Mouse (Mus musculus) natural killer cell, adult 2 months (primary cell): ENCODE results near the gene Neu1.
"Not testable (repeated sequence)": the region's sequence is repeated elsewhere in the genome, so short reads cannot be mapped to it uniquely, and the experiment has no call there.

Experiments
- DNase-seq, 2 experiments: peaks; one replicate each; pipeline ENCODE4 v3.0.0; 2022; ENCODE audit warnings: low spot score in 2 of 2

Neu1 gene

DNA sequence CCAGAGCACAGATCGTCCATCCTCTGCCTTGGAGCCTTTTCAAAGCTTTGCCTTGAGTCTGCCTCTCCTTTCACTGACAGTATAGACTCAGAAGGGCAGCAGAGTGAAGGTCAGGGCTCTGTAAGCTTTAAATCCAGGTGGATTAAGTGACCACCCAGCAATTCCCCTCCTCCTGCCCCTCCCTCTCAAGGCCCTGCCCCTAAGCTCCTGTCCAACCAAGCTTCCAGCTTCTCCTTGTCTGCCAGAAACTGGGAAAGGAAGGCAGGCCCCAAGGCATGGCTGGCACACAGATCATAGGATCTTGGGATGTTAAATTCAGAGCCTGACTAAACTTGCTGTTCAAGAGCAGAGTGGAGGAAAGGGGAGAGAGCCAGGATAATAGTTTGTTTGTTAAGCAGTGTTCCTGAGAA, 33.6 kb downstream of the Neu1 start:
- no peak for DNase-seq

DNA sequence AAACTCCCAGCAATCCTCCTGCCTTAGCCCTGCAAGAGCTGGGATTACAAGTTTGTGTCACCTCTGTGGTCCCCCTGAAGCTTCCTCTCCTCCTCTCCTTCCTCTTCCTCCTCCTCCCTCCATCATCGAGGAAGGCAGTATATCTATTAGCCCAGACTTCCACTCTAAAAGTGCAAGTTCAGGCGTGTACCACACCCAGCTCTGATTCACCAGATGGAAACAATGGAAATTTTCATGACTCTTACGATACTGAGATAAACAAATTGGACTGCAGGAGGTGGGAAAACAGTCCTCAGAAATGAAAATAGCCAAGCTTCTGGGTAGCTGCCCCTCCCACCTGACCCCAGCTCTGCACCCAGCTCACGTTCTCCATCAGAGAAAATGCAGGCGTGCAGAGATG, 34.6 kb downstream of the Neu1 start:
- no peak for DNase-seq

DNA sequence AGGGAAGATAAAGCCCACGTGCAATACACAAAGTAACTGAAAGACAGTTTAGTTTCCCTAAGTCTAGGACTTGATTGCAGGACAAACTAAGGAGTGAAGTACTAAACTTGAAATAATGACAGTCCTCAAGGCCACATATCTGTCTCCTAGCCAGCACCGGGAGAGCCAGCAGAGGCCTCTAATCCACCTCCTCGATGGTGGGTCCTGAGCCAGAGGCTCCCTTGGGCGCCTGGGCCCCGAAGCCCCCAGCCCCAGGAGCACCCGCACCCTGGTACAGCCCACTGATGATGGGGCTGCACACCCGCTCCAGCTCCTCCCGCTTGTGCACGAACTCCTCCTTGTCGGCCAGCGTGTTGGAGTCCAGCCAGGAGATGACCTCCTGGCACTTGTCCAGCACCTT, 38.8 kb downstream of the Neu1 start, which contains the start of gene Gm20481:
Gm20481 (plus strand) TSS at position 91 of the 400 bp plus-strand sequence.
- DNase-seq: not testable (repeated sequence)

DNA sequence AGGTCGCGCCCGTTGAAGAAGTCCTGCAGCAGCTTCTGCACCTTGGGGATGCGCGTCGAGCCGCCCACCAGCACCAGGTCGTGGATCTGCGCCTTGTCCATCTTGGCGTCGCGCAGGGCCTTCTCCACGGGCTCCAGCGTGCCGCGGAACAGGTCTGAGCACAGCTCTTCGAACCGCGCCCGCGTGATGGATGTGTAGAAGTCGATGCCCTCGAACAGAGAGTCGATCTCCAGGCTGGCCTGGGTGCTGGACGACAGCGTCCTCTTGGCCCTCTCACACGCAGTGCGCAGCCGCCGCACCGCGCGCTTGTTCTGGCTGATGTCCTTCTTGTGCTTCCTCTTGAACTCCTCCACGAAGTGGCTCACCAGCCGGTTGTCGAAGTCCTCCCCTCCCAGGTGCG, 39.8 kb downstream of the Neu1 start:
- DNase-seq: not testable (repeated sequence)

DNA sequence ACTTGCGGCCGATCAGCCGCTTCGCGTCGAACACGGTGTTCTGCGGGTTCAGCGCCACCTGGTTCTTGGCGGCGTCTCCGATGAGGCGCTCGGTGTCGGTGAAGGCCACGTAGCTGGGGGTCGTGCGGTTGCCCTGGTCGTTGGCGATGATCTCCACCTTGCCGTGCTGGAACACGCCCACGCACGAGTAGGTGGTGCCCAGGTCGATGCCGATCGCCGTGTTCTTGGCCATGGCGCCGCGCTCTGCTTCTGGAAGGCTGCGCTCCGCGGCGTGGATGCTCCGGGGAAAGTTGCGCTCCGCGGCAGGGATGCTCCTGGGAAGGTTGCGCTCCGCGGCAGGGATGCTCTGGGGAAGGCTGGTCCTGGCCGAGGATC, 40.6 kb downstream of the Neu1 start:
- not testable (repeated sequence) for DNase-seq

DNA sequence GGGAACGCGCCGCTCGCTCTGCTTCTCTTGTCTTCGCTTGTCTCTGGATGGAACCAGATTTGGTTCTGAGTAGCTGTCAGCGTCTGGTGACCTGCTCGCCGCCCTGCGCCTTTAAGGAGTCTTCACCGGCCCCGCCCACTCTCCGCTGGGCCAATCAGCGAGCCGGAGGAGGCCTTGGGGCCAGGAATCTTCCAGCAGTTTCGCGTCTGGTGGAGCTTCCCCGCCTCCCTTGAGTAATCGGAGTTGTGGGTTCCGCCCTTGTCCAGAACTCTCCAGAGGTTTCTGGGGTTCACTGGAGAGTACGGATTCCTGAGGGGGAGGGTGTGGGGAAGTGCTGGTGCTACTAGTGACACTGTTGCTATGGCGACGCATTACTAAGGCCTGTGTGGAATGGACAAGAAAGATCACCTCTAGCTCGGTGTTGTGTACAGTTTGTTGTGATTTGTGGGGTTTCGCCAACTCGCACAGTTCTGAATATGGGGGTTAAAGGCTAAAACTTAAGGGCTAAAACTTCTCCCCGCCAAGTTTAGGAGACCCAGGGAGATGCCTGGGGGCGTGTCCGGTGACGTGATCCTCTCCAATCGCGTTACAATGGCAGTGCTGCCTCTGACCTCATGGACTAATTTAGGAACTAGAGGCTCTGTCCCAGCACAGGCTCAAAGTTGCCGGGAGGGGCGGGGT, 41.2 kb downstream of the Neu1 start, which contains the start of the genes Hspa1a and Hspa1l:
Hspa1a (minus strand) TSS at position 88 of the 681 bp plus-strand sequence.
Hspa1l (plus strand) TSS at position 635 of the 681 bp plus-strand sequence.
- peak; percentile 80 to 83 for DNase-seq

DNA sequence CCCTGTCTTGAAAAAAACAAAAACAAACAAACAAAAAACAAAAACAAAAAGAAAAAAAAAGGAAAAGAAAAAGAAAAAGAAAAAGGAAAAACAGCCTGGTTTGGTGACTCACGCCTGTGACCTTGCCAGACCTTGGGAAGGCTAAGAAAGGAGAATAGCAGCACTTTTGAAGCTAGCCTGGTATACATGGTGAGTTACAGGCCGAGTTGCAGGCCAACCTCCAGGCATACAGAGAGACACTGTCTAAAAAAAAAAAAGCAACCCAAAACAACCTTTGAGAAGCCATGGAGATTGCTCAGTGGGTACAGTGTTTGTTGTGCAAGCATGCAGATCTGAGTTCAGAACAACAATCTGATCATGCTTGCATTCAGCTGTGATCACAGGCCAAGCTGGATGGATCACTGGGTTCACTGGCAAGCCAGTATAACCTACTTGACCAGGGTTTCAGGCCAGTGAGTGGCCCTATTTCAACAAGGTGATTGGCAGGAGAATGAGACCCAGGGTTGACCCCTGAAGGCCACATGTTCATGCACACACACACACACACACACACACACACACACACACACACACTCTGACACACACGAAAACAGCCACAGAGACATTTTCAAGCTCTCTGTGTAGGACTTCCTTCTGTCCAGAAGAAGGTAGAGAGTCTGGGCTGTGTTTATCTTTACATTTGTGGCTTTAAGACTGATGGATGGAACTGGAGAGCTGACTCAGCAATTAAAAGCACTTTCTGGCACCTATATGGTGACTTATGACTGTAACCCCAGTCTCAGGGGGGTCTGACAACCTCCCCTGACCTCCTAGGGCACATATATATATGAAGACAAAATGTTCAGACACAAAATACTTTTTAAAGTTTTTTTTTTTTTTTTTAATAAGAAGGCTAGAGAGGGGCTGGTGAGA, 44.8 kb downstream of the Neu1 start:
- no peak for DNase-seq

DNA sequence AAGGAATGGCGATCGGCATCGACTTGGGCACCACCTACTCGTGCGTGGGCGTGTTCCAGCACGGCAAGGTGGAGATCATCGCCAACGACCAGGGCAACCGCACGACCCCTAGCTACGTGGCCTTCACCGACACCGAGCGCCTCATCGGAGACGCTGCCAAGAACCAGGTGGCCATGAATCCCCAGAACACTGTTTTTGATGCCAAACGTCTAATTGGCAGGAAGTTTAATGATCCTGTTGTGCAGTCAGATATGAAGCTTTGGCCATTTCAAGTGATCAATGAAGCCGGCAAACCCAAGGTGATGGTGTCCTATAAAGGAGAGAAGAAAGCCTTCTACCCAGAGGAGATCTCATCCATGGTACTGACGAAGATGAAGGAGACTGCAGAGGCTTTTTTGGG, 45.9 kb downstream of the Neu1 start:
- no peak for DNase-seq

DNA sequence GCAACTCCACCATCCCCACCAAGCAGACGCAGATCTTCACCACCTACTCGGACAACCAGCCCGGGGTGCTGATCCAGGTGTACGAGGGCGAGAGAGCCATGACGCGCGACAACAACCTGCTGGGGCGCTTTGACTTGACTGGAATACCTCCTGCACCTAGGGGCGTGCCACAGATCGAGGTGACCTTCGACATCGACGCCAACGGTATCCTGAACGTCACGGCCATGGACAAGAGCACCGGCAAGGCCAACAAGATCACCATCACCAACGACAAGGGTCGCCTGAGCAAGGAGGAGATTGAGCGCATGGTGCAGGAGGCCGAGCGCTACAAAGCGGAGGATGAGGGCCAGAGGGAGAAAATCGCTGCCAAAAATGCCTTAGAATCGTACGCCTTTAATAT, 47.2 kb downstream of the Neu1 start:
- no peak for DNase-seq

DNA sequence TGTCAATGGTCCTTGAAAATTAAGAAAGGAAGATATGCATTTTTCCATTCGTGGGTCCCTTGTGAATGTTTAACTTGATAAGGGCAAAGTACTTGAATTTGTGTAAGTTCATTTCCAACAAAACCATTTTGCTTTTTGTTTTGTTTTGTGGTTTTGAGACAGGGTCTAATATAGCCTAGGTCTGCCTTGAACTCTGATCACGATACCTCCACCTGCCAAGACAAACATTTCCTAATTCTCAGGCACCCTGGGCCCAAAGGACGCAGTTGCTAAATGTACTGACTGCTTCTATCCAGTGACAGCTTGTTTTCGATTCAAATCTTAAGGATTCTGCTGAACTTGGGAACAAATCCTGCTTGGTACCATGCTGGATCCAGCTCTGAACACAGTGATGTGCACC, 48.6 kb downstream of the Neu1 start:
- DNase-seq: no peak

DNA sequence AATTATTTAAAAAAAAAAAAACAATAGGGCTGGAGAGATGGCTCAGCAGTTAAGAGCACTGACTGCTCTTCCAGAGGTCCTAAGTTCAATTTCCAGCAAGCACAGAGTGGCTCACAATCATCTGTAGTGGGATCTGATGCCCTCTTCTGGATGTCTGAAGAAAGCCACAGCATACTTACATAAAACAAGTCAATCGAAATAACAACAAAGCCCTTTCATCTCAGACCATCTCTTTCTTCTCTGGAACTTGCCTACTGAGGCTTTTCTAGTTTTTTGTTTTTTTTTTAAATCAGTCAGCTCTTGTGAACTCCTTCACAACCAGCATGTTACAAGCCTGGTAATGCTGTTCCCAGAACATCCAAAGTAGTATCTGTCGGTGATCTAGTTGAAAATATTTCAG, 49.6 kb downstream of the Neu1 start:
- peak in 1 of 2 experiments; percentile 43 for DNase-seq

DNA sequence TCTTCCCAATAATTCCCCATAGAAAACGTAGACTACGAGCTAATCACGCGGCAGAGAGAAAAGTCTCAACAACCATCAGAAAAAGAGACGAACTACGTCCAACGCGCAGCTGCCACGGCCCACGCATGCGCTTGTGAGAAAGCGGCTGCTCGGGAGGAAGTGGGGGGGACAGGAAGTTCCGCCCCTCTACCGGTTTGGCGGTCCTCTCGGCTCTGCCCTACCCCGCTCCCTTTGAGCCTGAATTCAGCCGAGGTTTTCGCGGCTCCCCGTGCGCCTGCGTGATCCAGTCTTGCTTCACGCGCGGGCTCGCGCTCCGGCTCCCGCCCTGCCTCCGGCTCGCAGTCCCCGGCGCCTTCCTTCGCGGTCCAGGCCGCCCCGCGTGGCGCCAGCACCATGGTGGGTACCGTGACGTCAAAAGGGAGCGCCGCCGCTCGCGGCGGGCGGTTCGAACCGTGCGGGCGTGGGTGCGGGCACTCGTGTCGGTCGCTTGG, 50.7 kb downstream of the Neu1 start, which contains the start of gene Lsm2:
Lsm2 (plus strand) TSS at position 173 of the 491 bp plus-strand sequence.
- DNase-seq: peak; percentile 89 to 92

DNA sequence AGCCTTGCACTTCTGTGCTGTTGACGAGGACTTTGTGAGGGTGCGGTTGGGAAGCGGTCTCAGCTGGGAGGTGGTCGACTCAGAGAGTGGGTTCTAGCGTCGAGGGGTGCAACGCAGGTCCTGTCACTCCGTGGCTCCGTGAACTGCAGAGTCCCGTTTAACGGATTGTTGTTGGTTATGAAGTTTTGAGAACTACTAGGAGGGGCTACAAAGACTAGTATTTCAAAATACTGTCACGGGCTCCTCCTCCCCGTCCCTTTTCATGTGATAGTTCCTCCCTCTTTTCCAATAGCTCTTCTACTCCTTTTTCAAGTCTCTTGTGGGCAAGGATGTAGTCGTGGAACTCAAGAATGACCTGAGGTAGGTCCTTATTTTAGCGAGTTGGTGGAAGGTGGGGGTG, 51.3 kb downstream of the Neu1 start:
- DNase-seq: no peak

DNA sequence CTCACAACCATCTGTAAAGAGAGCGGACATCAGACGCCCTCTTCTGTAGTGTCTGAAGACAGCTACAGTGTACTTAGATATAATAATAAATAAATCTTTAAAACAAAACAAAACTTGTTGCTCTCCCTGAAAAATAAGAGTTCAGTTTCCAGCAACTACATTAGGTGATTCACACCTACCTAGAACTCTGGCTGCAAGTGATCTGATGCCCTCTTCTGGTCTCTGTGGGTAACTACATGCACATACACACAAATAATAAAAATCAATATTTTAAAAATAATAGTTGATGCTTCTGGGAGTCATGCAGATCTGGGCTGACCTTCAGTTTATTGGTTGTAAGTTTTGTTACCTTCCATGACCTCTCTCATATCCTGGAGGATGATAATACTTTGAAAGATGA, 53.2 kb downstream of the Neu1 start:
- DNase-seq: peak in 1 of 2 experiments; percentile 50
